Mouse (Mus musculus): ENCODE measurements at regions not wholly inside any gene's neighbourhood (a gene's known extent, or its start where the extent isn't known, plus 50 kb on each side); places are given as distances from the start of the nearest gene placed in this dataset.

GRCm38 (mm10) chr10:96504340-96504739, 112.5 kb upstream of the Btg1 start:
- ATAC-seq (replicated peaks; ENCODE audit: low FRiP score): no peak
- 87% methylated on average over 8 of the region's 8 CpGs for WGBS
- no peaks in the 10 kb centered on the region for H3K27me3 ChIP-seq (ENCODE audit: control insufficient read depth, insufficient read depth, low read length)
- no peaks in the 10 kb centered on the region for H3K9me3 ChIP-seq (ENCODE audit: control insufficient read depth, low read length)
- no peaks in the 10 kb centered on the region for H3K4me1 ChIP-seq (replicated peaks; ENCODE audit: control insufficient read depth, insufficient read depth, low read length)
- H3K4me3 ChIP-seq (ENCODE audit: low read depth, low read length): no peak overlapping the region
- H3K4me2 ChIP-seq (ENCODE audit: low read depth, low read length, severe bottlenecking): no peak overlapping the region
- no peaks in the 10 kb centered on the region for H3K36me3 ChIP-seq (ENCODE audit: control insufficient read depth, insufficient read depth, low read length)
- no peak for DNase-seq (ENCODE audit: low spot score)
- H3K27ac ChIP-seq (ENCODE audit: low read depth, low read length): no peak overlapping the region
- H3K9ac ChIP-seq (ENCODE audit: low read length): no peak overlapping the region

- no peak overlapping the region for H3K27ac ChIP-seq (ENCODE audit: low read depth, low read length)
- no peaks in the 10 kb centered on the region for H3K27me3 ChIP-seq (ENCODE audit: control insufficient read depth, insufficient read depth, low read length)
- no peaks in the 10 kb centered on the region for H3K9me3 ChIP-seq (ENCODE audit: control insufficient read depth, low read length)
- H3K9ac ChIP-seq (ENCODE audit: low read length): no peak overlapping the region
- 89% methylated on average over 10 of the region's 10 CpGs for WGBS
- no peaks in the 10 kb centered on the region for H3K36me3 ChIP-seq (ENCODE audit: control insufficient read depth, insufficient read depth, low read length)
- ATAC-seq (replicated peaks; ENCODE audit: low FRiP score): no peak
- no peak for DNase-seq (ENCODE audit: low spot score)
- H3K4me2 ChIP-seq (ENCODE audit: low read depth, low read length, severe bottlenecking): no peak overlapping the region
- no peaks in the 10 kb centered on the region for H3K4me1 ChIP-seq (replicated peaks; ENCODE audit: control insufficient read depth, insufficient read depth, low read length)
- no peak overlapping the region for H3K4me3 ChIP-seq (ENCODE audit: low read depth, low read length)
Observed at GRCm38 (mm10) chr10:96515164-96515922, 101.5 kb upstream of the Btg1 start.

- no peak overlapping the region for H3K4me2 ChIP-seq (ENCODE audit: low read depth, low read length, severe bottlenecking)
- H3K4me3 ChIP-seq (ENCODE audit: low read depth, low read length): no peak overlapping the region
- no peaks in the 10 kb centered on the region for H3K4me1 ChIP-seq (replicated peaks; ENCODE audit: control insufficient read depth, insufficient read depth, low read length)
- no peak overlapping the region for H3K9ac ChIP-seq (ENCODE audit: low read length)
- DNase-seq (ENCODE audit: low spot score) (no peak), ATAC-seq (replicated peaks; ENCODE audit: low FRiP score) (no peak)
- no peaks in the 10 kb centered on the region for H3K36me3 ChIP-seq (ENCODE audit: control insufficient read depth, insufficient read depth, low read length)
- no peaks in the 10 kb centered on the region for H3K27me3 ChIP-seq (ENCODE audit: control insufficient read depth, insufficient read depth, low read length)
- H3K27ac ChIP-seq (ENCODE audit: low read depth, low read length): no peak overlapping the region
- H3K9me3 ChIP-seq (ENCODE audit: control insufficient read depth, low read length): no peaks in the 10 kb centered on the region
- 87% methylated on average over 2 of the region's 2 CpGs for WGBS
Observed at GRCm38 (mm10) chr10:96515923-96516258, 100.9 kb upstream of the Btg1 start.

- peaks cover 2% of the 10 kb centered on the region; the same call in 1 of the 2 replicates for H3K4me1 ChIP-seq (replicated peaks; ENCODE audit: control insufficient read depth, insufficient read depth, low read length)
- H3K4me2 ChIP-seq (ENCODE audit: low read depth, low read length, severe bottlenecking): no peak overlapping the region
- no peak overlapping the region for H3K9ac ChIP-seq (ENCODE audit: low read length)
- no peaks in the 10 kb centered on the region for H3K27me3 ChIP-seq (ENCODE audit: control insufficient read depth, insufficient read depth, low read length)
- 73% methylated on average over 3 of the region's 3 CpGs for whole genome bisulfite sequencing
- no peak overlapping the region for H3K4me3 ChIP-seq (ENCODE audit: low read depth, low read length)
- ATAC-seq (replicated peaks; ENCODE audit: low FRiP score) (no peak), DNase-seq (ENCODE audit: low spot score) (no peak)
- no peaks in the 10 kb centered on the region for H3K36me3 ChIP-seq (ENCODE audit: control insufficient read depth, insufficient read depth, low read length)
- no peaks in the 10 kb centered on the region for H3K9me3 ChIP-seq (ENCODE audit: control insufficient read depth, low read length)
- H3K27ac ChIP-seq (ENCODE audit: low read depth, low read length): no peak overlapping the region
Observed at GRCm38 (mm10) chr10:96519411-96519810, 97.4 kb upstream of the Btg1 start.

GRCm38 (mm10) chr10:96520995-96521760, 95.6 kb upstream of the Btg1 start:
- H3K27ac ChIP-seq (ENCODE audit: low read depth, low read length): no peak overlapping the region
- ATAC-seq (replicated peaks; ENCODE audit: low FRiP score) (no peak), DNase-seq (ENCODE audit: low spot score) (no peak)
- H3K4me2 ChIP-seq (ENCODE audit: low read depth, low read length, severe bottlenecking): no peak overlapping the region
- WGBS: 80% methylated on average over 8 of the region's 8 CpGs
- H3K36me3 ChIP-seq (ENCODE audit: control insufficient read depth, insufficient read depth, low read length): no peaks in the 10 kb centered on the region
- H3K27me3 ChIP-seq (ENCODE audit: control insufficient read depth, insufficient read depth, low read length): no peaks in the 10 kb centered on the region
- H3K9ac ChIP-seq (ENCODE audit: low read length): no peak overlapping the region
- H3K4me1 ChIP-seq (replicated peaks; ENCODE audit: control insufficient read depth, insufficient read depth, low read length): peaks cover 2% of the 10 kb centered on the region; the same call in 1 of the 2 replicates
- H3K9me3 ChIP-seq (ENCODE audit: control insufficient read depth, low read length): no peaks in the 10 kb centered on the region
- H3K4me3 ChIP-seq (ENCODE audit: low read depth, low read length): no peak overlapping the region

- Histone ChIP-seq H3K9ac (ENCODE audit: low read length) (peak overlapping the region; percentile 39; the same call in 1 of the 2 replicates), H3K4me2 (ENCODE audit: low read depth, low read length, severe bottlenecking) (peak overlapping the region; percentile 39; the same call in 1 of the 2 replicates)
Observed at GRCm38 (mm10) chr10:96523967-96524801, 92.6 kb upstream of the Btg1 start.

GRCm38 (mm10) chr10:96527864-96528263, 88.9 kb upstream of the Btg1 start:
- Histone ChIP-seq H3K36me3 (ENCODE audit: control insufficient read depth, insufficient read depth, low read length) (no peaks in the 10 kb centered on the region), H3K27ac (ENCODE audit: low read depth, low read length) (no peak overlapping the region), H3K9ac (ENCODE audit: low read length) (no peak overlapping the region), H3K9me3 (ENCODE audit: control insufficient read depth, low read length) (no peaks in the 10 kb centered on the region), H3K4me1 (replicated peaks; ENCODE audit: control insufficient read depth, insufficient read depth, low read length) (peaks cover 2% of the 10 kb centered on the region; the same call in 1 of the 2 replicates), H3K4me3 (ENCODE audit: low read depth, low read length) (no peak overlapping the region), H3K27me3 (ENCODE audit: control insufficient read depth, insufficient read depth, low read length) (no peaks in the 10 kb centered on the region), H3K4me2 (ENCODE audit: low read depth, low read length, severe bottlenecking) (no peak overlapping the region)
- 94% methylated on average over 3 of the region's 3 CpGs for WGBS
- ATAC-seq (replicated peaks; ENCODE audit: low FRiP score) (no peak), DNase-seq (ENCODE audit: low spot score) (no peak)

More at GRCm38 (mm10) chr10:96523967-96524801, 92.6 kb upstream of the Btg1 start:
- 15% methylated on average over 20 of the region's 20 CpGs for WGBS
- ATAC-seq (replicated peaks; ENCODE audit: low FRiP score) (peak; percentile 87), DNase-seq (ENCODE audit: low spot score) (no peak)
- no peaks in the 10 kb centered on the region for H3K9me3 ChIP-seq (ENCODE audit: control insufficient read depth, low read length)
- peaks cover 2% of the 10 kb centered on the region; the same call in 1 of the 2 replicates for H3K4me1 ChIP-seq (replicated peaks; ENCODE audit: control insufficient read depth, insufficient read depth, low read length)
- no peak overlapping the region for H3K4me3 ChIP-seq (ENCODE audit: low read depth, low read length)
- peak overlapping the region; percentile 64 for H3K27ac ChIP-seq (ENCODE audit: low read depth, low read length)
- H3K27me3 ChIP-seq (ENCODE audit: control insufficient read depth, insufficient read depth, low read length): no peaks in the 10 kb centered on the region
- H3K36me3 ChIP-seq (ENCODE audit: control insufficient read depth, insufficient read depth, low read length): no peaks in the 10 kb centered on the region

- no peaks in the 10 kb centered on the region for H3K36me3 ChIP-seq (ENCODE audit: control insufficient read depth, insufficient read depth, low read length)
- no peak overlapping the region for H3K27ac ChIP-seq (ENCODE audit: low read depth, low read length)
- no peak overlapping the region for H3K9ac ChIP-seq (ENCODE audit: low read length)
- no peaks in the 10 kb centered on the region for H3K4me1 ChIP-seq (replicated peaks; ENCODE audit: control insufficient read depth, insufficient read depth, low read length)
- 95% methylated on average over 7 of the region's 7 CpGs for WGBS
- ATAC-seq (replicated peaks; ENCODE audit: low FRiP score) (no peak), DNase-seq (ENCODE audit: low spot score) (no peak)
- no peak overlapping the region for H3K4me2 ChIP-seq (ENCODE audit: low read depth, low read length, severe bottlenecking)
- no peaks in the 10 kb centered on the region for H3K9me3 ChIP-seq (ENCODE audit: control insufficient read depth, low read length)
- no peak overlapping the region for H3K4me3 ChIP-seq (ENCODE audit: low read depth, low read length)
- H3K27me3 ChIP-seq (ENCODE audit: control insufficient read depth, insufficient read depth, low read length): no peaks in the 10 kb centered on the region
Observed at GRCm38 (mm10) chr10:96534547-96535124, 82.2 kb upstream of the Btg1 start.

Measured in forebrain, embryonic 11.5 days (tissue).